Mouse (Mus musculus) frontal cortex, adult 2 months (tissue): ENCODE measurements around the gene Megf8. TPM values are rescaled to one million over a fixed set of nuclear protein-coding genes. Genes with fewer than 3 reads are reported as not detected.
"Not testable (repeated sequence)": the region's sequence is repeated elsewhere in the genome, so short reads cannot be mapped to it uniquely, and the experiment has no call there.

Experiments
- DNase-seq, 2 experiments: peaks; one replicate each; pipeline ENCODE4 v3.0.0; 2022; ENCODE audit warnings: low spot score in 1 of 2; ENCODE audit errors: extremely low spot score in 1 of 2
- polyA plus RNA-seq: library from polyadenylated mRNA; depleted of rRNA; stranded (reverse); fragments of >200 nt; gene quantifications from 2 replicates; pipeline ENCODE4 v1.2.3, GENCODE M21; 2012

The Megf8 gene
- polyA plus RNA-seq, 1 experiment: 67.0 TPM

DNA sequence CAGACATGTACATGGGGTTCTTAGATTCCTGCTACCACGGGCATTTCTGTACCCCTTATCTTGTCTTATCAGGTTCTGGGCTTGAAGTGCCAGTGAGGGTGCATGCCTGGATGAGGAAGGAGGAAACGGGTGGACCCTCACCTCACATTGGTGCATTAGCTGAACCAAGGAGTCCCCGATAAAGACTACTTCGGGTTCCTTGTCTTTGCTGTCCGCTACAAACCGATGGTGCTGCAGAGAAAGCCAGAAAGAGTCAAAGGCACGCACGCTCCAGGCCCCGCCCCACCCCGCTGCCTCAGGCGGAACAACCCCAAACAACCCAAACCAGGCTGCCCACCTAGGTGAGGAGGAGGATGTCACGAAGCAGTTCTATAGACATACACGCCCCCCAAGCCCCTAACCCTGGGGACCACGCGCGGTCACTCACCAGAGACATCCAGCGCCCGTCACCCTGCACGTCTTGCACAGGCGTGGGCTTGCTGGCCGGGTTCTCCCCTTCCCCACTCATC is 20.0 kb upstream of the Megf8 start:
- no peak for DNase-seq

DNA sequence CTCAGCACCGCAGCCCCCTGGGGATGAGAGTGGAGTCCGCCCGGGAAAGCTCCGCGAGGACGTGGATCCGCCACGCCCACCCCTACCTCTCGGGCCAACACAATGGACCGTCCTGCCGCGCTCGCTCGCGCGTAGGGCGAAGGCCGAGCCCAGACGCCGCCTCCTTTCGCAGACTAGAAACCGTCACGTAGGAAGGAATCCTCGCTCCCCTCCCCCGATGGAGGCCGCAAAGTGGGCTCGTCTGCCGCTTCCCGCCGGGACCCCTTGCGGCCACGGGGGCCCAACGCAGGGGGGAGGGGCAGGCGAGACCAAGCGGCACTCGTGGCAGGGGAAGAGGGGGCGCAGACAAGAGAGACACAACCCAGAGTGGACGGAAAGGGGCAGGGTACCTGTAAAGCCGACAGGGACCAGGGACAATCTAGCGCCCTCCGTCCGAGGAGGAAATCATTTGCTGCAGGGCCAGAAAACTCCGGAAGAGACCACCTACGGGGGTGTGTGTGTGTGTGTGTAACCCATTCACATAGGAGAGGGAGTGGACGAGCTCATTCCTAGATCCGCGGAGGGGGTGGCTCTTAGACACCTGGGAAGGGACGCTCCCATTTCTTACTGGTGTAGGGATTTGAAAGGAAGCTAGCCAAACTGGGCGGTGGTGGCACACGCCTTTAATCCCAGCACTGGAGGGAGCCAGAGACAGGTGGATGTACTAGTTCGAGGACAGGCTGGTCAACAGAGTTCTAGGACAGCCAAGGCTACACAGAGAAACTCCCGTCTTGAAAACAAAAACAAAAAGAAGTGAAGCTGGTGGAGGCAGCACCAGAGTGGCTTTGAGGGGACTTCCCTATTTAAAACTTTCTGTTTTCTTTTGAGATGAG is 19.3 kb upstream of the Megf8 start, which contains the start of gene Pafah1b3:
Pafah1b3 (minus strand) TSS at position 533 of the 872 bp plus-strand sequence.
- DNase-seq: peak; percentile 84 to 93

DNA sequence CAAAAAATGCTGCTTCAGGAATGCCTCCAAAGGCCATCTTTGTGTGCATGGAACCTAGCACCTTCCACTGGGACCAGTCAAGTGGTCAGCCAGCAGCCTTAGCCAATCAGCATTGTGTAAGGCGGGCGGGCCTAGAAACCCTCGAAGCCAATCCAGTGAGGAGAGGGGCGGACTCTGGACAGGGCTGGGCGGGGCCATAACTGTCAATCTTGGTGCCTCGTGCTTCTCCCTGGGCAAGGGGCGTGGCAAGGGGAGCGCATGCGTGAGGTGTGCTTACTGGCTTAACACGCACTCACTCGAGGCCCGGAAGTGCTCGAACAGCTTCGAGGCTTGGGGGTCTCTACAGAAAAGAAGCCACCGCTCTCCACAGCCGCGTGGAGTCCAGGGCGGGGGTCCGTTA is 15.9 kb upstream of the Megf8 start, which contains the start of gene Prr19:
Prr19 (plus strand) TSS at position 349 of the 400 bp plus-strand sequence.
- DNase-seq: no peak

GRCm38 (mm10) chr7:25303003-25303684 is 13.8 kb upstream of the Megf8 start:
- DNase-seq: no peak

DNA sequence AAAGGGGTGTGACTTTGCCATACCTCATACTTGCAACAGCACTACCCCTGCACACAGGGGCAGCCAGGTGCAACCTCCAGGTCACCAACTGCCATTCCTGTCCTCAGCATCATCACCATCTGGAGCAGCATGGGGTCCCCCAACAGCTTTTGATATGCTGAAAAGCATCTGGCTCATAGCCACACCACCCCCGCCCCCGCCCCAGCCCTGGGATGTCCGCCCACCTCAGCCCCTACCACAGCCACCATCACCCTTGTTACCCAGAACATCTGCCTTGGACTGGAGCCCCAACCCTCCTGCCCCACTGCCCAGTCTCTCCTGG is 13.3 kb upstream of the Megf8 start:
- no peak for DNase-seq

DNA sequence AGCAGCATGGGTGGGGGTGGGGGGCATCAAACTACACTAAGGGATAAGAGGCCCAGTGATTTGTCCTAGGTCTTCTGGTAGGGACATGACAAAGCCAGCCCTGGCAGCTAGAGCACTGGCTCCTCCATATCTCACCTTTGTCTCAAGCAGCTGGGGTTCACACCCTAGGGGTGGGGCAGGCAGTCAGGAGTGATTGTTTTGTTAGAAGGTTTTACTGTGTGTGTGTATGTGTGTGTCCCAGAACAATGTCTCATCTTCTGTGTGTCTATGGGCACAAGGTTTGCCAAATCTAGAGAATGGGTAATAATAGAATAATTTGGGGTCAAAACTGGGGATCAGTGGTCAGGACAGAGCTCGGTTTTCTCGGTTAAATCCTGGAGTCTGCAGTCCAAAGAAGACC is 11.5 kb upstream of the Megf8 start:
- no peak for DNase-seq

DNA sequence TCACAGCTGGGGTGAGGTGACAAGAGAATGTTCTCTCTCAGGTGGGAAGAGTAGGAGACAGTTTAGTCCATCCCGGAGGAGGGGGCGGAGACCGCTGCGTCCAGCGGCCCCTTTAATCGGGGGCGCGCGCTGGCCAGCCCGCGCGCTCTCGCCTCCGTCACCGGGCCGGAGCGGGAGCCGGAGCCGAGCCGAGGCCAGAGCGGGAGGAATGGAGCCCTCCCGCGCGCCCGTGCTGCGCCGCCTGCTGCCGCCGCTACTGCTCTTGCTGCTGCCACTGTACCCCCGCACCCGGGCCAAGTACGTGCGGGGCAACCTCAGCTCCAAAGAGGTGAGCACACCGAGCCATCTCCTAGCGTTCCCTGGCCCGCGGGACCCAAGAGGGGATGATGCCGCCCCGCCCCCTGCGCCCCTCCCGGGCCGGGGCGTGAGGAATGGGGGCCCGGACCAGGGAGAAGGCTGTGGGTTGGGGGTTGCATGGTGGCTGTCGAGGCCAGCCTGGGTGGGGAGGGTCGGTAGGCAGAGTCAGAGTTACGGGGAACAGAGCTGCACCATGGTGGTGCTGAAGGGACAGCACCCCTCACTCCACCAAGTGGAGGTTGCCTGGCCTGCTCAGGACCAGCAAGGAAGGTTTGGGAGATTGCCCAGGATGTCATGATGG is 10.9 kb upstream of the Megf8 start, which contains the start of gene Tmem145:
Tmem145 (plus strand) TSS at position 151 of the 658 bp plus-strand sequence.
- peak in 1 of 2 experiments; percentile 40 for DNase-seq

- DNase-seq: no peak
Measured at GRCm38 (mm10) chr7:25306614-25306996, 10.4 kb upstream of the Megf8 start.

DNA sequence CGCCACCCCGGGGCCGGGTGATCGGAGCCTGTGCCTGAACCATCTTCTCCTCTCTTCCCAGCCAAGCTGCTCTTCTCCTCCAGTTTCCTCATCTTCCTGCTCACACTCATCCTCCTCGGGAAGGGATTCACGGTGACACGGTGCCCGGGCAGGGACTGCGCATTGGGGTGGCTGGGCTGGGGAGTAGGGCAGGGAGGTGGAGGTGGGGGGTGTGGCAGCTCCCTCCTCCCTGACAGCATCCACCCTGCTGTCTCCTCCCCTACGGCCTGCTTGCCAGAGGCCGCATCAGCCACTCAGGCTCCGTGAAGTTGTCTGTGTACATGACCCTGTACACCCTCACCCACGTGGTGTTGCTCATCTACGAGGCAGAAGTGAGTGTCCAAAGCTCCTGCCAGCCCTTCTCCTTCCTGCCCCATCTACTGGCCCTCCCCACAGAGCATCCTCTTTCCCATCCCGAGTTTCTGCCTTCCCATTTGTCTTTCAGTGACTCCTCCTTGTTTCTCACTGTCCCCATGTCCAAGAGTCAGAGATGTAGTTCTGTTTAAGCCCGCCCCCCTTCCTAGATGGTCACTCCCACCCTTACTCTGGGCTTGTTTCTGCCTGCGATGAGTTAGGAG is 8.2 kb upstream of the Megf8 start:
- no peak for DNase-seq

GRCm38 (mm10) chr7:25309425-25309824 is 7.5 kb upstream of the Megf8 start:
- DNase-seq: no peak

DNA sequence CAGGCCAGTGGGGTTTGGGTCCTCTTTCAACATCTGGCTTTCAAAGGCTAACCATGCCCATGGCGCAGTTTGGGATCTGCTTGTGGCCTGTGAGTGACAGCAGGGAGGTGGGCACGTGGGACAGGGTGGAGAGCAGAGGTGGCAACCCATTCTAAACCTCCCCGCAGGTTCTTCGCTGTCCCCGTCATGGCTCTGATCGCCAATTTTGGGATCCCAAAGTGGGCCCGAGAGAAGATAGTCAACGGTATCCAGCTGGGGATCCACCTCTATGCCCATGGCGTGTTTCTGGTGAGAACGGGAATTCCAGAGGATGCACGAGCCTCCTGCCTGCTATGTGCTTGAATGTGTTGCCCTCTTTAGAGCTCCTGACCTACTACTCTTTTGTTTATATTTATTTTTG is 5.8 kb upstream of the Megf8 start:
- DNase-seq: no peak

- DNase-seq: no peak
Measured at GRCm38 (mm10) chr7:25313325-25313724, 3.6 kb upstream of the Megf8 start.

DNA sequence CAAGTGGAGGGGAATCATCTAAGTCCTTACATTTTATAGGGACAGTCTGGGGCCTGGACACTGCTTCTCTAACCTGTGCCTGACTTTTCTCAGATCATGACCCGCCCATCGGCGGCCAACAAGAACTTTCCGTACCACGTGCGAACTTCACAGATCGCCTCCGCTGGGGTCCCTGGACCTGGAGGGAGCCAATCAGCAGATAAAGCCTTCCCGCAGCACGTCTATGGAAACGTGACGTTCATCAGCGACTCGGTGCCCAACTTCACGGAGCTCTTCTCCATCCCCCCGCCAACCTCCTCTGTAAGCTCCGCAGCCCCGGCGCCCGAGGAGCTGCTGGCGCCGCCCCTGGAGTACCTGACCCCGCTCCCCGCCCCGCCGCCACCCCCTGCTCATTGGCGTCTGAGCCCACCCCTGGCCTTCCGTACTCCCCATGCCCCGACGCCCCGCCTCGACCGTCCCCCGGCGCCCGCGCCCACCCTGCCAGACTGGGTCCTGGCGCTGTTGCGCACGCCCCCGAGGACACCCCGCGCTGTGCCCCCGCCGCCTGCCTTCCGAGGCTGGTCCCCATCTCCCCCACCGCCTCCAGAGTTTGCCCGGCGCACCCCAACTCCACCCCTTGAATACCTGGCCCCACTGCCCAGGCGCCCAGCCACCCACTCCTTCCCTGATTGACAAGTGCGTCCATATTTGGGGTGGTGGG is 2.2 kb upstream of the Megf8 start:
- DNase-seq: no peak

- DNase-seq: peak in 1 of 2 experiments; percentile 13
Measured at GRCm38 (mm10) chr7:25315306-25316041, 1.5 kb upstream of the Megf8 start.

DNA sequence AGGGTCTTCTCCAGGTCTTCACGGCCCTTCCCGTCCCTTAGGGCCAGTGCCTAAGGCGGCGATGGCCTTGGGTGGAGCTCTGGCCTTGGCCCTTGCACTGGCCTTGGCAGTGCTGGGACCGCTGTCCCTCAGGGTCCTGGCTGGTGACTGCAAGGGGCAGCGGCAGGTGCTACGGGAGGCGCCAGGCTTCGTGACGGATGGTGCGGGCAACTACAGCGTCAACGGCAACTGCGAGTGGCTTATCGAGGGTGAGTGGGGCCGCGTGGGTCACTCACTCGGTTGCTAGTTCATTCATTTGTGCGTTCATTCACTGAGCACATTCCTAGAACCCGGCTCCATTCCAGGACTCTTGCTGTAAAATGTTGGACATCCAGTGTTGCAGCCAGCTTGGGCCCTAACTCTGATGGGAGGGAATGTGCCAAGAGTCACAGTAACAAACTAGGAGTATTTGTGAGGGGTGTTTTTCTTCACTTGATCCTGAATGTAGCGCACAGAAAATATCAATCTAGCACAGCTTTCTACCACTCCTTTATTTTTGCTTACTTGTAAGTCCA is 559 bp downstream of the Megf8 start:
- no peak for DNase-seq

- DNase-seq: no peak
Measured at GRCm38 (mm10) chr7:25322058-25322484, 5.1 kb downstream of the Megf8 start.

DNA sequence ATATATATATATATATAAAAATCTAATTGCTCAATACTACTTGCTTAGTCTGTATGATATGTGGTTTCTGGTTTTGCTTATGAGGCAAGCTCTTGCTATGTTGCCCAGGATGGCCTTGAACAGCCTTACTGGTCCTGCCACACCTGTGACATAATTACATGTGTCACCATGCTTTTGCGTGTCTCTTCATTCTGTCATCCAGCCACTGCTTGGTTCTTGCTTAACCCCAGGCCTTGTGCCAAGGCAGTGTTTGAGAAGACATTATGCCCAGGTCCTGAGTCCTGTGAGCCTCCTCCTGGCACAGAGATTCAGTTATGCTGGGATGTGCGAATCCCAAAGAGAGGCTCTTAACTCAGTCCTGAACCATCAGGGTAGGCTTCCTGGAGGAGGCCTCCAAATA is 6.3 kb downstream of the Megf8 start:
- no peak for DNase-seq

DNA sequence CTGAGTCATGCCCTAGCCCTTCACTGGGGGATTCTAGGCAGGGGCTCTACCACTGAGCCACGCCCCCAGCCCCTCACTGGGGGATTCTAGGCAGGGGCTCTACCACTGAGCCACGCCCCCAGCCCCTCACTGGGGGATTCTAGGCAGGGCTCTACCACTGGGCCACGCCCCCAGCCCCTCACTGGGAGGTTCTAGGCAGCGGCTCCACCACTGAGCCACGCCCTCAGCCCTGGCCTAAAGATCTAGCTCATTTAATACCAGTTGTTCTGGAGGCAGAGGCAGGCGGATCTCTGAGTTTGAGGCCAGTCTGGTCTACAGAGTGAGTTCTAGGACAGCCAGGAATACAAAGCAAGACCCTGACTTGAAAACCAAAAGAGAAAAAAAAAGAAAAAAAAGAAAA is 8.5 kb downstream of the Megf8 start:
- not testable (repeated sequence) for DNase-seq

DNA sequence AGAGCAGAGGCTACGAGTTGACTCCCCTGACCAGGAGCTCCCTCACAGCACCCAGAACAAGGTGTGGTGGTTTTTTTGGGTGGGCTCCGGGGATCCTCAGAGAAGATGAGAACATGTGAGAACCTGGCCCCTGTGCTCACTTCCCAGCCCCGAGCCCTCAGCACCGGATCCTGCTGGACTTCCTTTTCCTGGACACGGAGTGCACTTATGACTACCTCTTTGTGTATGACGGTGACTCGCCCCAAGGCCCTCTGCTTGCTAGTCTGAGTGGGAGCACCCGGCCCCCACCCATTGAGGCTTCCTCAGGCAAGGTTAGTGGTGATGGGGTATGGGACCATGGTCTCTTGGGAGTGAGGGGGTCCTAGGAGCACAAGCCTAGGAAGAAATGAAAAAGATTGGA is 9.3 kb downstream of the Megf8 start:
- DNase-seq: no peak
